Mouse (Mus musculus): Measurements from ENCODE around the gene Abhd12. TPM values are rescaled to one million over a fixed set of nuclear protein-coding genes. Genes with fewer than 3 reads are reported as not detected.

Abhd12 gene
- polyA plus RNA-seq, 1 experiment from 2014 or later: 105 TPM

DNA sequence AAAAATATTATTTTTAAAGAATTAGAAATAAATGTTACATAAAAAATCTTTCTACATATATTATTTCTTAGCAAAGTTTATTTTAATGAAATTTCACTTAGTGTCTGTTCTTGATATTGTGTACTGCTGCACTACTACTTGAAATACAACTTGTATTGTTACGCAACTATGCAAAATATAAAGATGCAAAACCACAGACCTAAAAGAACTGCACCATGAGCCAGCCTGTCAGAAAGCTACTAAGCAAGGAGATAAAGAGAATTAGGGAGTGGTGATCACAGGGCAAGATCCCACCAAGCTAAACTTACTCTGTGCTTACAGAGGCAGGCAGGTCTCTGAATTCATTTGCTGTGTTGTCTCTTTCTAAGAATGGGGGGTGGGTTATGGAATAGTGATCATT lies 29.3 kb downstream of the Abhd12 start:
- H3K9ac ChIP-seq (replicated peaks; ENCODE audit: low read length): no peak overlapping the region

DNA sequence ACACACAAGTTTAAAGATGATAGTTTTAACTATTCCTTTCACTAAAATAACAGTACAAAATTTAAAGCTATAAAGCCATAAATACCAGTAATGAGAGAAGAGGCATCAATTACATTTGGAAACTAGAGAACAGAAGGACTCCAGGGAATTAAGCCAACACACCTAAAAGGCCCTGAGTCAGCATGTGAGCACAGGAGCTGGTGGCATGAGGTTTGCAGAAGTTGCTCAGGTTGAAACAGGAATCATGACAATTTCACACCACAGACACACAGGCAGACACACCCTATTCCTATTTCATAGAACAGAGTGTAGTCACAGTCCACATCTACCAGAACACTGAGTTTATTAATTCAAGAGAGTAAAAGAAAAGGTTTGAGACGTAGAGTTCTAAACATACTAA lies 30.0 kb downstream of the Abhd12 start:
- DNase-seq (no peak), ATAC-seq (ENCODE audit: low FRiP score, low TSS enrichment) (no peak)
- H3K4me2 ChIP-seq (ENCODE audit: low read length): no peak overlapping the region
- no peaks in the 10 kb centered on the region for H3K36me3 ChIP-seq (ENCODE audit: control insufficient read depth, insufficient read depth, low read length)
- no peaks in the 10 kb centered on the region for H3K4me1 ChIP-seq (ENCODE audit: control insufficient read depth, insufficient read depth, low read length)
- no peak overlapping the region for H3K27ac ChIP-seq (replicated peaks; ENCODE audit: low read depth, low read length)
- no peak overlapping the region for H3K4me3 ChIP-seq (replicated peaks; ENCODE audit: low read depth, low read length)
- H3K27me3 ChIP-seq (ENCODE audit: control insufficient read depth, insufficient read depth, low read length): no peaks in the 10 kb centered on the region
- no peaks in the 10 kb centered on the region for H3K9me3 ChIP-seq (ENCODE audit: control insufficient read depth, low read length)
- no peak overlapping the region for H3K9ac ChIP-seq (replicated peaks; ENCODE audit: low read length)
- 95% methylated on average over 1 of the region's 1 CpGs for WGBS

More for the DNA sequence above, 29.3 kb downstream of the Abhd12 start:
- 95% methylated on average over 1 of the region's 1 CpGs for WGBS
- no peak overlapping the region for H3K27ac ChIP-seq (replicated peaks; ENCODE audit: low read depth, low read length)
- H3K27me3 ChIP-seq (ENCODE audit: control insufficient read depth, insufficient read depth, low read length): no peaks in the 10 kb centered on the region
- DNase-seq (no peak), ATAC-seq (ENCODE audit: low FRiP score, low TSS enrichment) (no peak)
- no peaks in the 10 kb centered on the region for H3K4me1 ChIP-seq (ENCODE audit: control insufficient read depth, insufficient read depth, low read length)
- H3K4me2 ChIP-seq (ENCODE audit: low read length): no peak overlapping the region
- no peaks in the 10 kb centered on the region for H3K36me3 ChIP-seq (ENCODE audit: control insufficient read depth, insufficient read depth, low read length)
- no peaks in the 10 kb centered on the region for H3K9me3 ChIP-seq (ENCODE audit: control insufficient read depth, low read length)
- no peak overlapping the region for H3K4me3 ChIP-seq (replicated peaks; ENCODE audit: low read depth, low read length)

DNA sequence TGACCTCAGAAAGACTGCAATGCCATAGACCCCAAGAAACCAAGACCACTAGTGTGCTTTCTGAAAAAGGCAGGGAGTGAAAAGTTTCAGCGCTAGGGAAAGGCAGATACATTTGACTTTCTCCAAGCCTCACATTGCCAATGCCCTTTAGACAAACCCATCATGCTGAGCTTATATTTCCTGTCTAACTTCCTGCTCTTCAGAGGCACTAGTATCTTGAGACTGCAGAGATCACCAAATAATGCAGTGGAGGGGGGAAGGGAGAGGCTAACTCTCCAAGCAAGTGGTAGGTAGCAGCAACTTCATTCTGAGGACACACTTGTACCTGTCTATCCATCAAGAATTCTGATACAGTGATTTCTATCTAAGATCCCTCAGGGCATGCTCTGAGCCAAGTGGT lies 35.1 kb downstream of the Abhd12 start:
- no peaks in the 10 kb centered on the region for H3K36me3 ChIP-seq (ENCODE audit: control insufficient read depth, insufficient read depth, low read length)
- H3K4me3 ChIP-seq (replicated peaks; ENCODE audit: low read depth, low read length): no peak overlapping the region
- ATAC-seq (ENCODE audit: low FRiP score, low TSS enrichment): no peak
- H3K9me3 ChIP-seq (ENCODE audit: control insufficient read depth, low read length): no peaks in the 10 kb centered on the region
- H3K4me1 ChIP-seq (ENCODE audit: control insufficient read depth, insufficient read depth, low read length): no peaks in the 10 kb centered on the region
- DNase-seq: no peak
- H3K27me3 ChIP-seq (ENCODE audit: control insufficient read depth, insufficient read depth, low read length): no peaks in the 10 kb centered on the region
- H3K27ac ChIP-seq (replicated peaks; ENCODE audit: low read depth, low read length): no peak overlapping the region
- no peak overlapping the region for H3K4me2 ChIP-seq (ENCODE audit: low read length)
- H3K9ac ChIP-seq (replicated peaks; ENCODE audit: low read length): no peak overlapping the region
- 95% methylated on average over 1 of the region's 1 CpGs for WGBS

DNA sequence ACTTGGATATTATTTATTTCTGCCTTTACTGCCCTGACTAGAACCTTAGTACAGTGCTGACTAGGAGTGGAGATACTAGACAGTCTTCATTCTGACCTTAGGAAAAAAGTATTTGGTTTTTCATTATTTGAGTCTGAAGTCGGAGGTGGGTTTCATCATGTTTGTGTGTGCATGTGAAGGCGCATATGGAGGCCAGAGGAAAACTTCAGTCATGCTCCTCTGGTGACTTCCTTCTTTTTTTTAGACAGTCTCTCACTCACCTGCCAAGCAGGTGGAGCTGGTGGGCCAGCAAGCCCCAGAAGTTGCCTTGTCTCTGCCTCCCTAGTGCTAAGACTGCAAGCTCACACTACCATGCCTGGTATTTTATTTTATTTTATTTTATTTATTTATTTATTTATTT lies 37.5 kb downstream of the Abhd12 start:
- H3K27me3 ChIP-seq (ENCODE audit: control insufficient read depth, insufficient read depth, low read length): no peaks in the 10 kb centered on the region
- H3K9ac ChIP-seq (replicated peaks; ENCODE audit: low read length): no peak overlapping the region
- WGBS: 98% methylated on average over 2 of the region's 2 CpGs
- ATAC-seq (ENCODE audit: low FRiP score, low TSS enrichment) (no peak), DNase-seq (no peak)
- no peak overlapping the region for H3K4me3 ChIP-seq (replicated peaks; ENCODE audit: low read depth, low read length)
- H3K36me3 ChIP-seq (ENCODE audit: control insufficient read depth, insufficient read depth, low read length): no peaks in the 10 kb centered on the region
- H3K27ac ChIP-seq (replicated peaks; ENCODE audit: low read depth, low read length): no peak overlapping the region
- H3K9me3 ChIP-seq (ENCODE audit: control insufficient read depth, low read length): no peaks in the 10 kb centered on the region
- no peaks in the 10 kb centered on the region for H3K4me1 ChIP-seq (ENCODE audit: control insufficient read depth, insufficient read depth, low read length)
- no peak overlapping the region for H3K4me2 ChIP-seq (ENCODE audit: low read length)

DNA sequence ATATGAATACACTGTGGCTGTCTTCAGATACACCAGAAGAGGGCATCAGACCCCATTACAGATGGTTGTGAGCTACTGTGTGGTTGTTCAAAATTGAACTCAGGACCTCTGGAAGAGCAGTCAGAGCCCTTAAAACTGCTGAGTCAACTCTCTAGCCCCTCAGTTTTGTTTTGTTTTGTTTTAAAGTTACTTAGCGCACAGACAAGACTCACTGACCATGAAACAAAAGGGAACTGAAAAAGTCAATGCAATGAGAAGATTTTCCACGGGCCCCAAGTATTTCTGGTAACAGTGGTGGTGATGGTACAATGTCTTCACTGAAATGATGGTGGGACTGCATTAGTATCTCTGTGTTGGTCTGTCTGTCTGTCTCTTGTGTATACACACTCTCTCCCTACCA lies 43.4 kb downstream of the Abhd12 start:
- DNase-seq: no peak
- Histone ChIP-seq H3K4me1 (ENCODE audit: control insufficient read depth, insufficient read depth, low read length) (no peaks in the 10 kb centered on the region), H3K4me3 (replicated peaks; ENCODE audit: low read depth, low read length) (no peak overlapping the region), H3K9ac (replicated peaks; ENCODE audit: low read length) (no peak overlapping the region), H3K27ac (replicated peaks; ENCODE audit: low read depth, low read length) (no peak overlapping the region), H3K9me3 (ENCODE audit: control insufficient read depth, low read length) (no peaks in the 10 kb centered on the region), H3K27me3 (ENCODE audit: control insufficient read depth, insufficient read depth, low read length) (no peaks in the 10 kb centered on the region), H3K4me2 (ENCODE audit: low read length) (no peak overlapping the region), H3K36me3 (ENCODE audit: control insufficient read depth, insufficient read depth, low read length) (no peaks in the 10 kb centered on the region)
- WGBS: 86% methylated on average over 2 of the region's 2 CpGs
- ATAC-seq (ENCODE audit: low FRiP score, low TSS enrichment): no peak

DNA sequence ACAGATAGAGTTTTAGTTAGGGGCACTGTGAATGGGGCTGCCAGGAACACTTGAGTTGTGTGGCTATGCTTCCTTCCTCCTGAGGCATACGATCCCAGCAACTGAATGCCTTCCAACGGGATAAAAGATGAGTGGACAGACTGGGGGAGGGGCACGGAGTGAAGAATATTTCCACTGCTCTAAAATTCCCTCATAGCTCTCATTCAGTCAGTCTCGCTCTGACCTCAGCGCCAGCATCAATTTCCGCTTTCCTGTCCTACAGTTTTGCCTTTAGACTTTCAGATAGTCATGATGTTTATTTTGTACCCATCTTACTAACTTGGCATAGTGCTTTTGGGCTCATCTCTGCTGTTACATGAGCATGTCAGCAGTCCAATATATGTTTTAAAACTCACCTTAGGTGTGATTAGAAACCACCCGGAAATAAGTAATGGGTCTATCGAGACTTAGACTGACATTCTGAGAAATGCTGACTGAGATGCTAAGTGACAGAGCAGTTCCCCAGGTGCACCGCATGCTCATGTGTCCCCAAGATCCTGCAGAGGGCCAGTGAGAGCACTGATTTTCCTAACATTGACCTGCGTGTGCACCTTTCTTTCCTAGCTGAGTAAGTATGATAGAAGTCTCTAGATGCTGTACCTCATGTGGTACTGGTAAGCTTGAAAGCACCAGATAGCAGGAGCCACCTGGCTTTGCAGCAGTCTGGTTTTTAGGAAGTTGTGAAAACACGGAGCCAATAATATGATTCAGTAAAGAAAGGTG lies 44.7 kb downstream of the Abhd12 start:
- 85% methylated on average over 11 of the region's 11 CpGs for WGBS
- no peak overlapping the region for H3K27ac ChIP-seq (replicated peaks; ENCODE audit: low read depth, low read length)
- no peak for ATAC-seq (ENCODE audit: low FRiP score, low TSS enrichment)
- H3K4me2 ChIP-seq (ENCODE audit: low read length): no peak overlapping the region
- H3K36me3 ChIP-seq (ENCODE audit: control insufficient read depth, insufficient read depth, low read length): no peaks in the 10 kb centered on the region
- DNase-seq: no peak
- no peaks in the 10 kb centered on the region for H3K4me1 ChIP-seq (ENCODE audit: control insufficient read depth, insufficient read depth, low read length)
- no peaks in the 10 kb centered on the region for H3K9me3 ChIP-seq (ENCODE audit: control insufficient read depth, low read length)
- H3K4me3 ChIP-seq (replicated peaks; ENCODE audit: low read depth, low read length): no peak overlapping the region
- no peak overlapping the region for H3K9ac ChIP-seq (replicated peaks; ENCODE audit: low read length)
- no peaks in the 10 kb centered on the region for H3K27me3 ChIP-seq (ENCODE audit: control insufficient read depth, insufficient read depth, low read length)

DNA sequence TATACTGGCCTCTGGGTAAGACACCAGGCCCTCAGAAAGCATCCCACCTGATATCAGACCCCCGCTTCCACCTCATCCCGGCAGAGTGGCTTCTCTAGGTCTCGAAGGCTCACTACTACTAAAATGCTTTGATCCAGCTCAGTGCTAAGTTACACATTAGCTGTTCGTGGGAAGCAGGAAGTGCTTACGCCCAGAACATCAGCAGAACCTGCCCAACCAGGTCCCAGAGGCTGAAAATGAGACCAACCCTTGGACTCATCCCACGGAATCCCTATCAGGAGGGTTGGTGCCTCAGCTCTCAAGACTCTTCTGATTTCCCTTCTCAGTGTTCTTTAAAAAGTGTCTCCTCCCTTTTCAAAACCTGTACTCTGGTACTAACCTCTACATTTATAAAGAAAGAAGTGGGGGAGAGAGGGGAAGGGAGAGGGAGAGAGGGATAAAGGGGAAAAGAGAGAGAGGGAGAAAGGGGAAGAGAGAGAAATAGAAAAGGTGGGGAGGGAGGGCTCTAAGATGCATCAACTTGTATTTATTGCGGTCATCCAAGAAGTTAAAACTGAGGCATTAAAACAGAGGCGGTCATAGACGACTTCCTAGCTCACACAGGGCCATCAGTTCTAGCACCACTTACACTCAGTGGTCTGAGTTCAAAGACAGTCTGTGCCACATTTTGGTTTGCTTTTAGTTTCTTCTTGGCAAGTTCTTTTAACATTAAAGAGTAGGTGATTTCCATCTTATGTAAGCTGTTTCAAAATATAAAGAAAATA lies 45.6 kb downstream of the Abhd12 start:
- Histone ChIP-seq H3K27me3 (ENCODE audit: control insufficient read depth, insufficient read depth, low read length) (no peaks in the 10 kb centered on the region), H3K27ac (replicated peaks; ENCODE audit: low read depth, low read length) (no peak overlapping the region), H3K9ac (replicated peaks; ENCODE audit: low read length) (no peak overlapping the region), H3K4me3 (replicated peaks; ENCODE audit: low read depth, low read length) (no peak overlapping the region), H3K9me3 (ENCODE audit: control insufficient read depth, low read length) (no peaks in the 10 kb centered on the region), H3K4me1 (ENCODE audit: control insufficient read depth, insufficient read depth, low read length) (no peaks in the 10 kb centered on the region), H3K36me3 (ENCODE audit: control insufficient read depth, insufficient read depth, low read length) (no peaks in the 10 kb centered on the region), H3K4me2 (ENCODE audit: low read length) (no peak overlapping the region)
- WGBS: 93% methylated on average over 9 of the region's 9 CpGs
- ATAC-seq (ENCODE audit: low FRiP score, low TSS enrichment) (no peak), DNase-seq (no peak)

DNA sequence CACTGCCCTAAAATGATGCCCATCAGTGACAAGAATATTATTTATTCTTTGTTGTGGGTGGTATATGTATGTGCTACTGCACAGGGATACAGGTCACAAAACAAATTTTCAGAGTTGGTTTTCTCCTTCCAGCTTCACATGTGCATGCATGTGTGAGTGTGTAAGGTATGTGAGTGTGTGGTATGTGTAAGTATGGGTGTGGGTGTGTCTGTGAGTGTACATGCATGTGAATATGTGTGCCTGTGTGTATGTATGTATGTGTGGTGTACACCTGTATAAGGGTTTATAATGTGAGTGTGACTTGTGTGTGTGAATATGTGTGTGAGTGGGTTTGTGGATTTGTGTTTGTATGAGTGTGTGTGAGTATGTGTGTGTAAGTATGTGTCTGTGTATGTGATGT lies 49.4 kb downstream of the Abhd12 start:
- DNase-seq: no peak
- H3K36me3 ChIP-seq (ENCODE audit: control insufficient read depth, insufficient read depth, low read length): no peaks in the 10 kb centered on the region
- H3K4me1 ChIP-seq (ENCODE audit: control insufficient read depth, insufficient read depth, low read length): no peaks in the 10 kb centered on the region
- H3K27me3 ChIP-seq (ENCODE audit: control insufficient read depth, insufficient read depth, low read length): no peaks in the 10 kb centered on the region
- no peak overlapping the region for H3K4me2 ChIP-seq (ENCODE audit: low read length)
- no peak overlapping the region for H3K9ac ChIP-seq (replicated peaks; ENCODE audit: low read length)
- H3K27ac ChIP-seq (replicated peaks; ENCODE audit: low read depth, low read length): no peak overlapping the region
- H3K4me3 ChIP-seq (replicated peaks; ENCODE audit: low read depth, low read length): no peak overlapping the region
- H3K9me3 ChIP-seq (ENCODE audit: control insufficient read depth, low read length): no peaks in the 10 kb centered on the region
- ATAC-seq (ENCODE audit: low FRiP score, low TSS enrichment): no peak

DNA sequence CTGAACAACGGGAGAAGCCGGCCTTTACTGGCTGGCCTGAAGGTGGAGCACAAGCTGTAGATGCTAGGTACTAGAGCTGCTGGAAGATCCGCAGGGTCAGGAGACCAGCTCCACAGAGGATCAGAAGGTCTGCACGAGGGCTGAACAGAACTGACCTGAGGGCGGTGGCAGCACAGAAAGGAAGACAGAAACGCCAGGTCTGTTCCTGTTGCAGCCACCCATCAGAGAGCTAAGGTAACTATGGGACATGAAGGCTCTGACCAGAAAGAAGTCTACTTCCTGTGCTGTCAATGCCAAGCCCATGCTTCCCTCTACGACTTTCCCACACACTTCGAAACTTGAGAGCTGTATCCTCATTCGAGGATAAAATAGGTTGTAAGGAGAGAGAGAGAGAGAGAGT lies 53.3 kb downstream of the Abhd12 start:
- WGBS: 85% methylated on average over 9 of the region's 9 CpGs
- H3K9me3 ChIP-seq (ENCODE audit: control insufficient read depth, low read length): no peaks in the 10 kb centered on the region
- no peak for DNase-seq

More for the DNA sequence above, 53.3 kb downstream of the Abhd12 start:
- H3K27ac ChIP-seq (replicated peaks; ENCODE audit: low read depth, low read length): no peak overlapping the region
- 0 out of 2 replicates have a peak, but pooled peaks cover 3% of the 10 kb centered on the region for H3K36me3 ChIP-seq (ENCODE audit: control insufficient read depth, insufficient read depth, low read length)
- no peak overlapping the region for H3K4me3 ChIP-seq (replicated peaks; ENCODE audit: low read depth, low read length)
- no peak overlapping the region for H3K9ac ChIP-seq (replicated peaks; ENCODE audit: low read length)
- H3K27me3 ChIP-seq (ENCODE audit: control insufficient read depth, insufficient read depth, low read length): no peaks in the 10 kb centered on the region
- H3K4me1 ChIP-seq (ENCODE audit: control insufficient read depth, insufficient read depth, low read length): no peaks in the 10 kb centered on the region
- no peak overlapping the region for H3K4me2 ChIP-seq (ENCODE audit: low read length)
- ATAC-seq (ENCODE audit: low FRiP score, low TSS enrichment): no peak

All from midbrain, embryonic 14.5 days (tissue).